Mouse (Mus musculus) embryonic facial prominence, embryonic 12.5 days (tissue): ENCODE data around the gene Rfx2. TPM values are rescaled to one million over a fixed set of nuclear protein-coding genes. Genes with fewer than 3 reads are reported as not detected.
A peak's percentile ranks its signal among the peaks of the same experiment; 100 is the strongest.

Experiments
- ATAC-seq: fragments of 200-750 bp; cut with Nextera tagmentation; 2 replicates; pipeline ENCODE4 v1.8.0; 2017; ENCODE audit not compliant: insufficient number of reproducible peaks, insufficient read depth, low FRiP score, low TSS enrichment
- H3K27ac ChIP-seq: fragments of 300-500 bp; sonication (generic); 2 replicates; pipeline ENCODE4 v1.5.1; 2016; ENCODE audit warnings: mild to moderate bottlenecking
- H3K27me3 ChIP-seq: fragments of 300-500 bp; sonication (generic); 2 replicates; pipeline ENCODE4 v1.6.1; 2016; ENCODE audit warnings: mild to moderate bottlenecking, moderate library complexity
- H3K36me3 ChIP-seq: fragments of 300-500 bp; sonication (generic); 2 replicates; pipeline ENCODE4 v1.6.1; 2016; ENCODE audit warnings: mild to moderate bottlenecking
- H3K4me1 ChIP-seq: fragments of 300-500 bp; sonication (generic); 2 replicates; pipeline ENCODE4 v1.6.1; 2016
- H3K4me2 ChIP-seq: fragments of 300-500 bp; sonication (generic); replicated peaks from 2 replicates; pipeline ENCODE4 v1.6.1; 2016; ENCODE audit warnings: mild to moderate bottlenecking, moderate library complexity
- H3K4me3 ChIP-seq: fragments of 300-500 bp; sonication (generic); 2 replicates; pipeline ENCODE4 v1.5.1; 2016; ENCODE audit warnings: mild to moderate bottlenecking
- H3K9ac ChIP-seq: fragments of 300-500 bp; sonication (generic); 2 replicates; pipeline ENCODE4 v1.6.1; 2016; ENCODE audit warnings: mild to moderate bottlenecking, moderate library complexity
- H3K9me3 ChIP-seq: fragments of 300-500 bp; sonication (generic); 2 replicates; pipeline ENCODE4 v1.6.1; 2016; ENCODE audit warnings: mild to moderate bottlenecking, moderate library complexity
- WGBS: fragments of 180-500 bp; shearing (Covaris S2); methylation state at CpG from one replicate; pipeline ENCODE4 v1.1.7; 2016; 5-methylcytosine and 5-hydroxymethylcytosine counted together
- polyA plus RNA-seq: library from polyadenylated mRNA; unstranded; fragments of >200 nt; fragmentation: Nextera tagmentation; extraction: Ambion mirVana; gene quantifications from 2 replicates; pipeline ENCODE4 v1.2.1, GENCODE M21; 2016

Gene Rfx2
- polyA plus RNA-seq, 1 experiment from 2014 or later, result 5.5 TPM

GRCm38 (mm10) chr17:56738221-56738620 is 92.6 kb downstream of the Rfx2 start:
- Histone ChIP-seq H3K4me3 (no peak overlapping the region), H3K9me3 (no peaks in the 10 kb centered on the region; the same call in 1 of the 2 replicates), H3K27ac (no peak overlapping the region), H3K36me3 (no peaks in the 10 kb centered on the region), H3K9ac (no peak overlapping the region), H3K27me3 (0 out of 2 replicates have a peak, but pooled peaks cover 5% of the 10 kb centered on the region), H3K4me2 (no peak overlapping the region), H3K4me1 (no peaks in the 10 kb centered on the region)
- WGBS, result 84% methylated on average over 10 of the region's 10 CpGs
- ATAC-seq, result no peak

DNA sequence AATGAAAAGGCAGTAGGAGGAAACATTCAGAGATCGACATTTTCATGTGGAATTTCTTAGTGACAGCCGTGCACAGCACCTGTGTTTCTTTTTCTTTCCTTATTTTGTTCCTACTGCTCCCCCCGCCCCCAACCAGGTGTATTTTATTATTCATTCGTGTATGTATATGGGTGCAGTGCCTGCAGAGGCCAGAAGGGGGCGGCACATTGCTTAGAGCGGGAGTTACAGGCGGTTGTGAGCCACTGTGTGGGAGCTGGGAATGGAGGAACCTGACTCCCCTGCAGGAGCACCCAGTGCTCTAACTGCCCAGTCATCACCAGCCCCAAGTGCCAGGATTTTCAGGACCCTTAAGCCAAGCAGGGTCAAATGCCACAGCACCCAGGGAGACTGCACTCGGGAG is 94.3 kb downstream of the Rfx2 start:
- no peak for ATAC-seq
- 41% methylated on average over 8 of the region's 8 CpGs for WGBS

DNA sequence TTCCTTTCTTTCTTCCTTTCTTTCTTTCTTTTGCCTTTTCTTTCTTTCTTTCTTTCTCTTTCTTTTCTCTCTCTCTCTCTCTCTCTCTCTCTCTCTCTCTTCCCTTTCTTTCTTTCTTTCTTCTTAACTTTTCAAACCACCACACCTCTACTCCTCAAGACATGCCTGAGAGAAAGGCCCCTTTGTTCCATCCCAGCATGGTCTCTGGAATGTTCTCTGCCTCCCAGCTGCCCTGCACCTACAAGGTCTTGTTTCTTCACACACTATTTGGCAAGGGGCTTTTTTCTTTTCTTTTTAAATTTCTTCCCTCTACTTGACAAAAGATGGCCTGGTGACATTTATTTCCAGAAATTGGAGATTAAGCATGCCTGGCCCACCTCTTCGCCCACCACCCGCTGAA is 101.2 kb downstream of the Rfx2 start:
- peaks cover 20% of the 10 kb centered on the region for H3K4me1 ChIP-seq
- H3K27ac ChIP-seq, result no peak overlapping the region
- H3K9ac ChIP-seq, result no peak overlapping the region
- H3K4me2 ChIP-seq, result no peak overlapping the region
- no peak overlapping the region for H3K4me3 ChIP-seq
- H3K36me3 ChIP-seq, result 0 out of 2 replicates have a peak, but pooled peaks cover 4% of the 10 kb centered on the region
- 0 out of 2 replicates have a peak, but pooled peaks cover 4% of the 10 kb centered on the region for H3K27me3 ChIP-seq
- WGBS, result 60% methylated on average over 2 of the region's 2 CpGs
- ATAC-seq, result no peak
- H3K9me3 ChIP-seq, result no peaks in the 10 kb centered on the region

More for the DNA sequence above, 94.3 kb downstream of the Rfx2 start:
- no peaks in the 10 kb centered on the region for H3K36me3 ChIP-seq
- no peak overlapping the region for H3K4me2 ChIP-seq
- no peak overlapping the region for H3K27ac ChIP-seq
- H3K9ac ChIP-seq, result no peak overlapping the region
- no peaks in the 10 kb centered on the region; the same call in 1 of the 2 replicates for H3K9me3 ChIP-seq
- H3K4me3 ChIP-seq, result no peak overlapping the region
- 0 out of 2 replicates have a peak, but pooled peaks cover 7% of the 10 kb centered on the region for H3K27me3 ChIP-seq
- no peaks in the 10 kb centered on the region for H3K4me1 ChIP-seq

DNA sequence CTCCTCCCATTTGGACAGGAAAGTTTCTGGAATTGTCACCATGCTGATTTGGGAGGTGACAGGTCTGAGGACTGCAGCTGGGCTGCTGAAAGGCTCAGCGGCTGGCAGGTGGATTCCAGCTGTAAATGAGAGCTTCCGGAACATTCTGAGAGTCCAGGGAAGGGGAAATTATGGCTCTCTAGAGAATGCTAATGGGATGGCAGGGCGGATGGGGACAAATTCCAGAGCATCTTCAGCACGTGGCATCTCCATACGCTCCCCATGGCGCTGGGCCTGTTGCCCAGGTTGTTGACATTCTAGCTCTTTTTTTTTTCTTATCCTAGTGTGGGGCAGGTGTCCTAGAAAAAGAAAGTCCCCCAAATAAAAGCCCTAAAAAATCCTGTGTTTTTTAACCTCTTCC is 101.7 kb downstream of the Rfx2 start:
- H3K4me2 ChIP-seq, result no peak overlapping the region
- 0 out of 2 replicates have a peak, but pooled peaks cover 4% of the 10 kb centered on the region for H3K36me3 ChIP-seq
- H3K27me3 ChIP-seq, result 0 out of 2 replicates have a peak, but pooled peaks cover 4% of the 10 kb centered on the region
- H3K27ac ChIP-seq, result no peak overlapping the region
- H3K4me3 ChIP-seq, result no peak overlapping the region
- peaks cover 20% of the 10 kb centered on the region for H3K4me1 ChIP-seq
- 42% methylated on average over 6 of the region's 6 CpGs for WGBS
- H3K9me3 ChIP-seq, result no peaks in the 10 kb centered on the region
- H3K9ac ChIP-seq, result no peak overlapping the region
- ATAC-seq, result no peak

DNA sequence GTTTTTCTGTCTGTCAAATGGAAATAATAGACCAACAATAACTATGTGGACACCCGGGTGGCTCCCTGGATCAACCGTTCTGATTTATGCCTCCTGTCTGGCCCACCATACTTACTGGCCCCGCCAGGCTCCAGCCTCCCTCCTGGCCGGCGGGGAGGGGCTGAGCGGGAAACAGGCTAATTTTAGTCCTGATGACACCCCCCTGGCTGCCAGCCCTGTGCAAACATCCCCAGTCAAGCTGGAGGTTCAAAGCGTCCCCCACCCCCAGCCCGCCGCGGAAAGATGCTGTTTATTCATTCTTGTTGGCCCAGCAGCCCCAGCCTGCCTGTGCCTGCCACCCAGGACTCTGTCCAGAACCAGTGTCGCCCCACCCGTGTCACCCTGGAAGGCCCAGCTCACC is 102.7 kb downstream of the Rfx2 start:
- no peak overlapping the region for H3K4me2 ChIP-seq
- H3K9me3 ChIP-seq, result no peaks in the 10 kb centered on the region
- peaks cover 10% of the 10 kb centered on the region for H3K36me3 ChIP-seq
- 30% methylated on average over 12 of the region's 12 CpGs for WGBS
- H3K27ac ChIP-seq, result no peak overlapping the region
- H3K9ac ChIP-seq, result no peak overlapping the region
- no peak overlapping the region for H3K4me3 ChIP-seq
- H3K4me1 ChIP-seq, result peaks cover 20% of the 10 kb centered on the region
- H3K27me3 ChIP-seq, result 0 out of 2 replicates have a peak, but pooled peaks cover 1% of the 10 kb centered on the region
- ATAC-seq, result no peak

GRCm38 (mm10) chr17:56727659-56728058 is 103.2 kb downstream of the Rfx2 start:
- Histone ChIP-seq H3K9me3 (no peaks in the 10 kb centered on the region), H3K9ac (no peak overlapping the region), H3K27me3 (no peaks in the 10 kb centered on the region), H3K4me3 (no peak overlapping the region), H3K27ac (0 out of 2 replicates have a peak overlapping the region, but pooled peaks have one; percentile 52), H3K4me1 (peaks cover 20% of the 10 kb centered on the region), H3K4me2 (no peak overlapping the region), H3K36me3 (peaks cover 15% of the 10 kb centered on the region)
- 11% methylated on average over 12 of the region's 12 CpGs for WGBS
- no peak for ATAC-seq

DNA sequence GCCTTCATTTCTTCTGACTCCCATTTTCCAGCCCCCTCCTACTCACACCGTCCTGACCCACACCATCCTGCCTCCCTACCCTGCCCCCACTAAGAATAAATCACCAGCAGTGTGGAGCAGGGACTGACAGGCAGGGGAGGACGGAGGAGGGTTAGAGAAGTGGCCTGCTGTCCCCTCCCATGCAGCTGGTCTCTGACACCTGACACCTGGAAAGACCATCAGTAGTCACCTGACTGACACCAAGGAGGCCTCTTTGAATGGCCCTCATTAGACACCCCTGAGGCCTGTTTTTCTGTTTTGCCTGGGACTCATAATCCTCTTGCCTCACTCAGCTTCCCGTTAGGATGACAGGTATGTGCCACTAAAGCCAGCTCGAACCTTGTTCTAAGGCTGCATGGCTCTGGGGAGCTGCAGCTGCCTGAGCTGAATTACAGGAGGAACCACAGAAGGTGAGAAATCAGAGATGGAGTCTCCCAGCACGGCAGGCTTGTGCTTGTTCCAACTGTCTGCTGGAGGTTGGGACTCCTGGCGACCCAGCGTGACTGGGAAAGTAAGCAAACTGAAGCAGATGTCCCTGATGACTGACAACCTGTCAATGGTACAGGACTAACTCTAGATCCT is 103.7 kb downstream of the Rfx2 start:
- no peak for ATAC-seq
- no peaks in the 10 kb centered on the region for H3K9me3 ChIP-seq
- H3K4me1 ChIP-seq, result peaks cover 20% of the 10 kb centered on the region
- H3K4me3 ChIP-seq, result no peak overlapping the region
- 0 out of 2 replicates have a peak overlapping the region, but pooled peaks have one; percentile 52 for H3K27ac ChIP-seq
- peaks cover 20% of the 10 kb centered on the region for H3K36me3 ChIP-seq
- 6% methylated on average over 7 of the region's 7 CpGs for WGBS
- H3K9ac ChIP-seq, result no peak overlapping the region
- H3K27me3 ChIP-seq, result no peaks in the 10 kb centered on the region
- no peak overlapping the region; the same call in 1 of the 2 replicates for H3K4me2 ChIP-seq

Other genes starting within 250 kb of the Rfx2 start
- gene Safb2, start 246.4 kb downstream of the Rfx2 start, polyA plus RNA-seq, result 98.7 and 100 TPM in 2 replicates
- 152 and 157 TPM in 2 replicates for gene Safb, start 246.2 kb downstream of the Rfx2 start, polyA plus RNA-seq
- gene 2410015M20Rik, start 221.2 kb downstream of the Rfx2 start, polyA plus RNA-seq, result 208 and 214 TPM in 2 replicates
- gene Rpl36, start 217.6 kb downstream of the Rfx2 start, polyA plus RNA-seq, result 1,591 and 1,618 TPM in 2 replicates
- 66.0 and 66.9 TPM in 2 replicates for gene Lonp1, start 204.1 kb downstream of the Rfx2 start, polyA plus RNA-seq
- gene Catsperd, start 202.9 kb downstream of the Rfx2 start, polyA plus RNA-seq, result 0.74 and 0.88 TPM in 2 replicates
- gene Ranbp3, start 157.7 kb downstream of the Rfx2 start, polyA plus RNA-seq, result 108 and 118 TPM in 2 replicates
- gene Ndufa11, start 113.2 kb downstream of the Rfx2 start, polyA plus RNA-seq, result 371 and 409 TPM in 2 replicates
- gene Vmac, start 113.0 kb downstream of the Rfx2 start, polyA plus RNA-seq, result 19.4 and 20.8 TPM in 2 replicates
- gene Nrtn, start 73.5 kb downstream of the Rfx2 start, polyA plus RNA-seq, result 10.9 and 11.9 TPM in 2 replicates
- gene Dus3l, start 66.3 kb downstream of the Rfx2 start, polyA plus RNA-seq, result 44.1 and 47.2 TPM in 2 replicates
- 1.4 TPM in 2 replicates for gene Prr22, start 60.8 kb downstream of the Rfx2 start, polyA plus RNA-seq
- gene Acsbg2, start 43.4 kb upstream of the Rfx2 start, polyA plus RNA-seq, result not detected in 2 replicates
- 0.42 and 0.51 TPM in 2 replicates for gene 1700061G19Rik, start 44.5 kb upstream of the Rfx2 start, polyA plus RNA-seq
- 95.6 and 97.2 TPM in 2 replicates for gene Mllt1, start 104.4 kb upstream of the Rfx2 start, polyA plus RNA-seq
- gene Acer1, start 151.1 kb upstream of the Rfx2 start, polyA plus RNA-seq, result not detected in 2 replicates
- gene Clpp, start 159.3 kb upstream of the Rfx2 start, polyA plus RNA-seq, result 147 and 165 TPM in 2 replicates
- gene Alkbh7, start 166.3 kb upstream of the Rfx2 start, polyA plus RNA-seq, result 38.5 and 41.4 TPM in 2 replicates
- not detected in 2 replicates for gene Pspn, start 169.0 kb upstream of the Rfx2 start, polyA plus RNA-seq
- 62.0 and 63.4 TPM in 2 replicates for gene Gtf2f1, start 180.3 kb upstream of the Rfx2 start, polyA plus RNA-seq
- gene Gm17949, start 180.5 kb upstream of the Rfx2 start, polyA plus RNA-seq, result 0.32 and 0.70 TPM in 2 replicates
- gene Khsrp, start 200.5 kb upstream of the Rfx2 start, polyA plus RNA-seq, result 63.4 and 66.4 TPM in 2 replicates
- 0.13 TPM in 1 of 2 replicates, not detected in the other for gene Slc25a41, start 210.6 kb upstream of the Rfx2 start, polyA plus RNA-seq
- 5.0 and 5.2 TPM in 2 replicates for gene Crb3, start 228.1 kb upstream of the Rfx2 start, polyA plus RNA-seq
- 10.1 TPM in 2 replicates for gene Slc25a23, start 228.8 kb upstream of the Rfx2 start, polyA plus RNA-seq
- gene Dennd1c, start 247.5 kb upstream of the Rfx2 start, polyA plus RNA-seq, result 1.4 and 3.2 TPM in 2 replicates